Comparison of ENCODE assay signal across 10 mouse cellular contexts in genomic region chr11:54353121-54353576, GRCm38 (mm10). TPM values are rescaled to one million over a fixed set of nuclear protein-coding genes. Genes with fewer than 3 reads are reported as not detected.
A peak's percentile ranks its signal among the peaks of the same experiment; 100 is the strongest.
DNase-seq lines count a peak whose midpoint lies in the region; ATAC-seq lines count a peak whose summit lies in the region.
"Had no signal": no experiment of that assay in that cellular context is flagged by ENCODE, and none has a peak within 500 bp of the region (broad histone marks: within the 10 kb centered on the region; RNA-seq: fewer than 3 reads in every experiment).

No protein-coding gene starts in this region.

- peaks cover 14% of the 10 kb centered on the region for H3K4me1 ChIP-seq in forebrain, embryonic 13.5 days
- H3K4me1 ChIP-seq in hindbrain, embryonic 16.5 days (ENCODE audit: control insufficient read depth, insufficient read depth, low read depth, low read length) = peaks cover 7% of the 10 kb centered on the region
- H3K4me1 ChIP-seq in neural tube, embryonic 13.5 days (replicated peaks) = peaks cover 17% of the 10 kb centered on the region
- no peaks in the 10 kb centered on the region for H3K4me1 ChIP-seq in kidney, embryonic 15.5 days

- no peak for ATAC-seq in forebrain, embryonic 13.5 days
- ATAC-seq in hindbrain, embryonic 16.5 days = peak; percentile 75
- no peak for ATAC-seq in neural tube, embryonic 13.5 days (ENCODE audit: low read depth)
- ATAC-seq in kidney, embryonic 15.5 days (replicated peaks; ENCODE audit: low FRiP score) = no peak

- H3K4me3 ChIP-seq in forebrain, embryonic 13.5 days = no peak overlapping the region
- no peak overlapping the region for H3K4me3 ChIP-seq in hindbrain, embryonic 16.5 days (ENCODE audit: low read length)
- no peak overlapping the region for H3K4me3 ChIP-seq in neural tube, embryonic 13.5 days
- H3K4me3 ChIP-seq in kidney, embryonic 15.5 days (replicated peaks) = no peak overlapping the region

- DNase-seq in embryo, embryonic 11 days = peak; percentile 58
- no peak for DNase-seq in right cerebral cortex, adult 18-20 months
- DNase-seq in testis, postnatal 14 days (ENCODE audit: low spot score) = no peak
- DNase-seq: adrenal gland, adult 8-10 months; thymus, postnatal 4 days had no signal

- peak overlapping the region; percentile 41; the same call in 1 of the 2 replicates for H3K9ac ChIP-seq in forebrain, embryonic 13.5 days
- peak overlapping the region; percentile 45 for H3K9ac ChIP-seq in hindbrain, embryonic 16.5 days (ENCODE audit: low read depth, low read length)
- peak overlapping the region; percentile 60 for H3K9ac ChIP-seq in neural tube, embryonic 13.5 days
- H3K9ac ChIP-seq in kidney, embryonic 15.5 days = no peak overlapping the region
- H3K9ac ChIP-seq: liver, embryonic 14.5 days had no signal

- 4% methylated on average over 8 of the region's 8 CpGs for WGBS in forebrain, embryonic 13.5 days
- WGBS in hindbrain, embryonic 16.5 days = 9% methylated on average over 8 of the region's 8 CpGs
- WGBS in neural tube, embryonic 13.5 days = 5% methylated on average over 8 of the region's 8 CpGs
- WGBS in kidney, embryonic 15.5 days = 21% methylated on average over 8 of the region's 8 CpGs

- no peak overlapping the region; the same call in 1 of the 2 replicates for H3K4me2 ChIP-seq in forebrain, embryonic 13.5 days
- H3K4me2 ChIP-seq in hindbrain, embryonic 16.5 days (ENCODE audit: low read length) = peak overlapping the region; percentile 28
- peak overlapping the region; percentile 34 for H3K4me2 ChIP-seq in neural tube, embryonic 13.5 days
- no peak overlapping the region for H3K4me2 ChIP-seq in kidney, embryonic 15.5 days

- peaks cover 15% of the 10 kb centered on the region; the same call in 1 of the 2 replicates for H3K36me3 ChIP-seq in forebrain, embryonic 13.5 days (ENCODE audit: poor library complexity, severe bottlenecking)
- H3K36me3 ChIP-seq in hindbrain, embryonic 16.5 days (ENCODE audit: control insufficient read depth, insufficient read depth, low read length) = 0 out of 2 replicates have a peak, but pooled peaks cover under 1% of the 10 kb centered on the region
- peaks cover 22% of the 10 kb centered on the region for H3K36me3 ChIP-seq in neural tube, embryonic 13.5 days
- H3K36me3 ChIP-seq in kidney, embryonic 15.5 days = no peaks in the 10 kb centered on the region

- no peaks in the 10 kb centered on the region for H3K27me3 ChIP-seq in forebrain, embryonic 13.5 days
- H3K27me3 ChIP-seq in hindbrain, embryonic 16.5 days (replicated peaks; ENCODE audit: control insufficient read depth, insufficient read depth, low read length) = no peaks in the 10 kb centered on the region
- no peaks in the 10 kb centered on the region for H3K27me3 ChIP-seq in neural tube, embryonic 13.5 days
- no peaks in the 10 kb centered on the region for H3K27me3 ChIP-seq in kidney, embryonic 15.5 days

- H3K27ac ChIP-seq in forebrain, embryonic 13.5 days = 0 out of 2 replicates have a peak overlapping the region, but pooled peaks have one; percentile 16
- peak overlapping the region; percentile 61 for H3K27ac ChIP-seq in hindbrain, embryonic 16.5 days (ENCODE audit: low read depth, low read length)
- H3K27ac ChIP-seq in neural tube, embryonic 13.5 days (replicated peaks) = peak overlapping the region; percentile 86
- no peak overlapping the region for H3K27ac ChIP-seq in kidney, embryonic 15.5 days
- H3K27ac ChIP-seq: liver, embryonic 14.5 days had no signal

- no peaks in the 10 kb centered on the region; the same call in 1 of the 2 replicates for H3K9me3 ChIP-seq in forebrain, embryonic 13.5 days (replicated peaks)
- no peaks in the 10 kb centered on the region; the same call in 1 of the 2 replicates for H3K9me3 ChIP-seq in hindbrain, embryonic 16.5 days (ENCODE audit: control insufficient read depth, low read length)
- H3K9me3 ChIP-seq in neural tube, embryonic 13.5 days = no peaks in the 10 kb centered on the region
- no peaks in the 10 kb centered on the region for H3K9me3 ChIP-seq in kidney, embryonic 15.5 days (replicated peaks)

RNA-seq across cellular contexts. Expression of gene Meikin, which starts 17.3 kb away (rescaled TPM):
- polyA plus RNA-seq in forebrain, embryonic 13.5 days (2015; fragmentation: Nextera tagmentation; extraction: Ambion mirVana) = not detected in 2 replicates
- polyA plus RNA-seq in hindbrain, embryonic 16.5 days (2015; fragmentation: Nextera tagmentation; extraction: Ambion mirVana) = not detected in 2 replicates
- not detected in 2 replicates for polyA plus RNA-seq in neural tube, embryonic 13.5 days (2015; fragmentation: Nextera tagmentation; extraction: Ambion mirVana)
- polyA plus RNA-seq in kidney, embryonic 15.5 days (2015; fragmentation: Nextera tagmentation; extraction: Ambion mirVana) = not detected in 2 replicates
- polyA plus RNA-seq: liver, embryonic 14.5 days had no signal

RNA-seq across cellular contexts. Expression of gene Acsl6, which starts 49.6 kb away (rescaled TPM):
- 24.7 and 26.7 TPM in 2 replicates for polyA plus RNA-seq in forebrain, embryonic 13.5 days (2015; fragmentation: Nextera tagmentation; extraction: Ambion mirVana)
- 49.8 and 52.6 TPM in 2 replicates for polyA plus RNA-seq in hindbrain, embryonic 16.5 days (2015; fragmentation: Nextera tagmentation; extraction: Ambion mirVana)
- 32.2 and 37.0 TPM in 2 replicates for polyA plus RNA-seq in neural tube, embryonic 13.5 days (2015; fragmentation: Nextera tagmentation; extraction: Ambion mirVana)
- polyA plus RNA-seq in kidney, embryonic 15.5 days (2015; fragmentation: Nextera tagmentation; extraction: Ambion mirVana) = 0.70 and 0.89 TPM in 2 replicates

Comparison
In these comparisons a context has a peak if more than half of its experiments do, and no peak if none do; other contexts are left out.
1. H3K4me2 ChIP-seq: peak in hindbrain, embryonic 16.5 days (single experiment) and neural tube, embryonic 13.5 days (single experiment); none in forebrain, embryonic 13.5 days (single experiment) and kidney, embryonic 15.5 days (single experiment).
2. RNA of gene Acsl6, which starts 49.6 kb away (polyA plus RNA-seq): 49.8 to 52.6 TPM in hindbrain, embryonic 16.5 days, 32.2 to 37.0 TPM in neural tube, embryonic 13.5 days and 24.7 to 26.7 TPM in forebrain, embryonic 13.5 days; 0.70 to 0.89 TPM in kidney, embryonic 15.5 days; every median in the first group is over 10 times any median in the second.